13 mouse cellular contexts compared by ENCODE assay signal in the genomic region with DNA sequence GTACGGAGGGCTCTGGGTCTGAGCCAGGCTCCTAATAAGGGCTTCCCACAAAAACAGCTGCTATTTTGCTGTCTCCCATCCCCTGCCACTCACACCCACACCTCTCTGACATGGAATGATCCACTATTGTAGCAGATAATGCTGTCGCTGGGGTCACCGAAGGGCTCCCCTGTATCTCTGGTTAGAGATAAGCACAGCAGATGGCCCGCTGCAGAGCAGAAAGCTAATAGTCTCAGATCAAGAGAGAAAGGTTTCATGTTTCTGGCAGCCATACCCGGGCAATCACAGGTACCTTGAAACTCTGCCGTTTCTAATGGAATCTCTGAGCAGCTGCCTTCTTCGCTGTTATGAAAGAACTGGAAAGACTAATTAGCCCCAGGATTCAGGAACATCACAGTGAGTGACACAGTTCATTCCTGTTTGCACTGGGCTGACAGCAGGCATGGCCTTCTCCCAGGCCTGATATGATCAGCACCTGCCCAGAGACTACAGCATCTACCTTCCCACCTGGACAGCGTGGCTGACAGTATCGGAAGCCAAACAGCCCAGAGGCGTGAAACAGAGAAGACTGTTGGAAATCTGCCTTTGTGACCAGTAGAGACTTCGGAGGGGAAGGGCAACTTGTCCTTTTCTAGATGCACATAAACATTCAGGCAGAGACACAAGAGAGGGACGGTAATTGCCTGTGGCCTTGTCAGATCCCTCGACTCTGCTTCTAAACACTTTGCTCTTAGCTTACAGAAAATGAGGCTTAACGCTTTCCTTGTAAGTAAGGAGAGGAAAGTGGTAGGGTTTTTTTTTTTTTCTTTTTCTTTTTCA.
A peak's percentile ranks its signal among the peaks of the same experiment; 100 is the strongest.
DNase-seq lines count a peak whose midpoint lies in the region; ATAC-seq lines count a peak whose summit lies in the region.
"Had no signal": no experiment of that assay in that cellular context is flagged by ENCODE, and none has a peak within 500 bp of the region (broad histone marks: within the 10 kb centered on the region; RNA-seq: fewer than 3 reads in every experiment).

No protein-coding gene starts in this region.

- H3K9me3 ChIP-seq in heart, embryonic 12.5 days (replicated peaks): no peaks in the 10 kb centered on the region
- H3K9me3 ChIP-seq in midbrain, embryonic 12.5 days: no peaks in the 10 kb centered on the region
- H3K9me3 ChIP-seq in kidney, embryonic 14.5 days (ENCODE audit: control insufficient read depth, low read length): no peaks in the 10 kb centered on the region

- peaks cover 9% of the 10 kb centered on the region for H3K4me1 ChIP-seq in heart, embryonic 12.5 days (replicated peaks)
- H3K4me1 ChIP-seq in midbrain, embryonic 12.5 days: peaks cover 8% of the 10 kb centered on the region
- H3K4me1 ChIP-seq in kidney, embryonic 14.5 days (ENCODE audit: control insufficient read depth, insufficient read depth, low read length): no peaks in the 10 kb centered on the region

- no peak for ATAC-seq in heart, embryonic 12.5 days (ENCODE audit: insufficient number of reproducible peaks, low FRiP score)
- peak; percentile 23; the same call in 1 of the 2 replicates for ATAC-seq in midbrain, embryonic 12.5 days (ENCODE audit: low FRiP score, low read depth)
- no peak for ATAC-seq in kidney, embryonic 14.5 days (ENCODE audit: low FRiP score, low TSS enrichment)

- H3K27ac ChIP-seq in heart, embryonic 12.5 days (ENCODE audit: poor library complexity, severe bottlenecking): no peak overlapping the region
- peak overlapping the region; percentile 76 for H3K27ac ChIP-seq in midbrain, embryonic 12.5 days (replicated peaks)
- H3K27ac ChIP-seq in kidney, embryonic 14.5 days (ENCODE audit: low read depth, low read length): no peak overlapping the region
- H3K27ac ChIP-seq: stomach, postnatal 0 days had no signal

- WGBS in heart, embryonic 12.5 days: 21% methylated on average over 14 of the region's 14 CpGs
- 65% methylated on average over 14 of the region's 14 CpGs for WGBS in midbrain, embryonic 12.5 days
- WGBS in kidney, embryonic 14.5 days: 57% methylated on average over 14 of the region's 14 CpGs

- intact Hi-C loops in heart, postnatal 25 days (cut with DNase I): no loop called here
- intact Hi-C loops in gastrocnemius, postnatal 14 days (cut with DNase I; ENCODE audit: low total_unique reads): no loop called here

- no peaks in the 10 kb centered on the region for H3K36me3 ChIP-seq in heart, embryonic 12.5 days
- H3K36me3 ChIP-seq in midbrain, embryonic 12.5 days: no peaks in the 10 kb centered on the region
- no peaks in the 10 kb centered on the region for H3K36me3 ChIP-seq in kidney, embryonic 14.5 days (ENCODE audit: control insufficient read depth, insufficient read depth, low read length)

- peak overlapping the region; percentile 30; the same call in 1 of the 2 replicates for H3K9ac ChIP-seq in heart, embryonic 12.5 days
- H3K9ac ChIP-seq in midbrain, embryonic 12.5 days (replicated peaks): no peak overlapping the region
- H3K9ac ChIP-seq in kidney, embryonic 14.5 days (ENCODE audit: low read depth, low read length): no peak overlapping the region

- H3K4me3 ChIP-seq in heart, embryonic 12.5 days: no peak overlapping the region
- H3K4me3 ChIP-seq in midbrain, embryonic 12.5 days: no peak overlapping the region
- H3K4me3 ChIP-seq in kidney, embryonic 14.5 days (ENCODE audit: low read length): no peak overlapping the region
- H3K4me3 ChIP-seq: myocyte had no signal

- DNase-seq in heart, postnatal 25 days (ENCODE audit: low spot score): no peak
- peak; percentile 25 for DNase-seq in brain, adult 2 months (ENCODE audit: low read depth, low spot score)
- DNase-seq in fat pad, adult 2 months (ENCODE audit: extremely low read depth, low read depth, low spot score): peak; percentile 47
- DNase-seq in frontal cortex, adult 2 months (ENCODE audit: extremely low spot score in 1 of 2, low spot score in 1 of 2): no peak
- DNase-seq in gastrocnemius, postnatal 14 days: no peak
- DNase-seq: adrenal gland, postnatal 36 days; lung, postnatal 14 days had no signal

- no peaks in the 10 kb centered on the region for H3K27me3 ChIP-seq in heart, embryonic 12.5 days (replicated peaks)
- no peaks in the 10 kb centered on the region for H3K27me3 ChIP-seq in midbrain, embryonic 12.5 days
- H3K27me3 ChIP-seq in kidney, embryonic 14.5 days (ENCODE audit: control insufficient read depth, insufficient read depth, low read length): no peaks in the 10 kb centered on the region

- H3K4me2 ChIP-seq in heart, embryonic 12.5 days: peak overlapping the region; percentile 58
- H3K4me2 ChIP-seq in midbrain, embryonic 12.5 days (replicated peaks): no peak overlapping the region
- no peak overlapping the region for H3K4me2 ChIP-seq in kidney, embryonic 14.5 days (replicated peaks; ENCODE audit: low read depth, low read length)
- H3K4me2 ChIP-seq: liver, embryonic 11.5 days had no signal

Comparison
In these comparisons a context has a peak if more than half of its experiments do, and no peak if none do; other contexts are left out.
1. DNase-seq: peak in brain, adult 2 months (single experiment) and fat pad, adult 2 months (single experiment); none in heart, postnatal 25 days (single experiment), frontal cortex, adult 2 months (0 of 2) and gastrocnemius, postnatal 14 days (single experiment).